Mouse (Mus musculus): ENCODE measurements around the gene Dtx3l. TPM values are rescaled to one million over a fixed set of nuclear protein-coding genes. Genes with fewer than 3 reads are reported as not detected.

Gene Dtx3l
- 3.0 and 4.9 TPM in 2 replicates for polyA plus RNA-seq (2012; ENCODE audit: low replicate concordance)

GRCm38 (mm10) chr16:35938211-35939151 is at the start of gene Dtx3l, which contains the start of gene Parp9:
Dtx3l (minus strand) TSS chr16:35939151.
Parp9 (plus strand) TSS chr16:35938470.

GRCm38 (mm10) chr16:35978450-35978849 is 39.5 kb upstream of the Dtx3l start, which contains the start of gene Kpna1:
Kpna1 (plus strand) TSS chr16:35978750.

Other genes starting within 250 kb of the Dtx3l start
- gene Dirc2, start 169.8 kb downstream of the Dtx3l start, polyA plus RNA-seq (2012; ENCODE audit: low replicate concordance) = 5.0 and 5.2 TPM in 2 replicates
- 10.8 and 10.9 TPM in 2 replicates for gene Hspbap1, start 168.8 kb downstream of the Dtx3l start, polyA plus RNA-seq (2012; ENCODE audit: low replicate concordance)
- gene Parp14, start 67.6 kb downstream of the Dtx3l start, polyA plus RNA-seq (2012; ENCODE audit: low replicate concordance) = 8.1 and 9.4 TPM in 2 replicates
- 1.4 and 6.4 TPM in 2 replicates for gene Parp9, start 681 bp downstream of the Dtx3l start, polyA plus RNA-seq (2012; ENCODE audit: low replicate concordance)
- gene Kpna1, start 39.6 kb upstream of the Dtx3l start, polyA plus RNA-seq (2012; ENCODE audit: low replicate concordance) = 26.0 and 35.9 TPM in 2 replicates
- 0.10 and 1.1 TPM in 2 replicates for gene Wdr5b, start 102.0 kb upstream of the Dtx3l start, polyA plus RNA-seq (2012; ENCODE audit: low replicate concordance)
- gene Fam162a, start 132.4 kb upstream of the Dtx3l start, polyA plus RNA-seq (2012; ENCODE audit: low replicate concordance) = 13.2 and 20.5 TPM in 2 replicates
- gene Ccdc58, start 132.5 kb upstream of the Dtx3l start, polyA plus RNA-seq (2012; ENCODE audit: low replicate concordance) = 1.9 and 4.1 TPM in 2 replicates
- not detected in 2 replicates for gene Csta1, start 192.1 kb upstream of the Dtx3l start, polyA plus RNA-seq (2012; ENCODE audit: low replicate concordance)
- not detected in 2 replicates for gene Stfa2l1, start 217.7 kb upstream of the Dtx3l start, polyA plus RNA-seq (2012; ENCODE audit: low replicate concordance)
- not detected in 2 replicates for gene Gm5483, start 245.1 kb upstream of the Dtx3l start, polyA plus RNA-seq (2012; ENCODE audit: low replicate concordance)